Mouse (Mus musculus) neural tube, postnatal 0 days (tissue): ENCODE data around the gene Fam136a. TPM values are rescaled to one million over a fixed set of nuclear protein-coding genes. Genes with fewer than 3 reads are reported as not detected.

Experiments used
- polyA plus RNA-seq: library from polyadenylated mRNA; unstranded; fragments of >200 nt; fragmentation: Nextera tagmentation; extraction: Ambion mirVana; gene quantifications from 2 replicates; pipeline ENCODE4 v1.2.1, GENCODE M21; 2015

Fam136a gene
- 75.9 and 78.6 TPM in 2 replicates for polyA plus RNA-seq

GRCm38 (mm10) chr6:86365371-86366124 is at the start of gene Fam136a:
Gene Fam136a (plus strand): TSS chr6:86365646.

GRCm38 (mm10) chr6:86370764-86371339 is 5.4 kb downstream of the Fam136a start, which contains the start of gene Snrpg:
Gene Snrpg (plus strand): TSS chr6:86371304.

GRCm38 (mm10) chr6:86396581-86397256 is 31.3 kb downstream of the Fam136a start, which contains the start of gene Pcyox1:
Gene Pcyox1 (minus strand): TSS chr6:86397154.

GRCm38 (mm10) chr6:86404100-86404861 is 38.8 kb downstream of the Fam136a start, which contains the start of gene Tia1:
Gene Tia1 (plus strand): TSS chr6:86404219.

Other genes starting within 250 kb of the Fam136a start
- 18.2 and 21.6 TPM in 2 replicates for gene Tgfa, start 170.4 kb upstream of the Fam136a start, polyA plus RNA-seq
- gene Snrpg, start 5.7 kb downstream of the Fam136a start, polyA plus RNA-seq = 254 and 295 TPM in 2 replicates
- gene Pcyox1, start 31.5 kb downstream of the Fam136a start, polyA plus RNA-seq = 82.4 and 86.2 TPM in 2 replicates
- gene Tia1, start 38.6 kb downstream of the Fam136a start, polyA plus RNA-seq = 137 and 164 TPM in 2 replicates
- gene Gm44790, start 61.0 kb downstream of the Fam136a start, polyA plus RNA-seq = not detected in 2 replicates
- gene C87436, start 72.7 kb downstream of the Fam136a start, polyA plus RNA-seq = 18.0 and 19.4 TPM in 2 replicates
- 283 and 321 TPM in 2 replicates for gene Pcbp1, start 160.7 kb downstream of the Fam136a start, polyA plus RNA-seq